Mouse (Mus musculus): ENCODE data around the gene Adipor2. TPM values are rescaled to one million over a fixed set of nuclear protein-coding genes. Genes with fewer than 3 reads are reported as not detected.
"Not testable (repeated sequence)": the region's sequence is repeated elsewhere in the genome, so short reads cannot be mapped to it uniquely, and the experiment has no call there.

Gene Adipor2
- total RNA-seq (2021): 10 to 100 TPM; 37.7 to 44.4 TPM
- long read RNA-seq, experiment 1, transcript Adipor2-202 (8 exons, 3,489 nt): major isoform, 6 of 29 reads
- long read RNA-seq, experiment 1, partial matches to known transcripts: 2 of 29 reads
- long read RNA-seq, experiment 1, other reads (novel, unspliced or antisense): 21 of 29 reads
- long read RNA-seq, experiment 2, transcript Adipor2-202 (8 exons, 3,489 nt): major isoform, 8 of 24 reads
- long read RNA-seq, experiment 2, partial matches to known transcripts: 0 of 24 reads
- long read RNA-seq, experiment 2, other reads (novel, unspliced or antisense): 16 of 24 reads

DNA sequence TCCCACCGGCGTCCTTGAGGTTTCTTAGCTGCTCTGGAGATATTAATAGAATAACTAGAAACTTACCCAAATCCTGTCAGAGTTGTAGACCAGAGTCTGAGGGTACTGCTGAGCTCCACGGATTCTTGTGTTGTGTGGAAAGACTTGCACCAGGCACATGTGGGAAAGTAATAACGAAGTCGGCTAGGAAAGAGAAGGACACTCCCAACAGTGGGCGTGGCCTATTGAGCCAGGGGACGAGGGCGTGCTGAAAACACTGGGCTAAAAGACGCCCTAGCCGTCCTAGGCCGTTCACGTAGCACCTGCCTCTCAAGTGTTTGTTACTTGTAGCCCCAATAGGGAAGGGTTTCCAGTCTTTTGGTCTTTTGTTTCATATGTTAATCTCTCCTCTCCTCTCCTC is at the start of gene Adipor2:
Adipor2 (minus strand) TSS at position 351 of the 400 bp plus-strand sequence.
- no peak for DNase-seq (ENCODE audit: low spot score in 2 of 2)
- intact Hi-C loops (cut with DNase I): no loop called here

DNA sequence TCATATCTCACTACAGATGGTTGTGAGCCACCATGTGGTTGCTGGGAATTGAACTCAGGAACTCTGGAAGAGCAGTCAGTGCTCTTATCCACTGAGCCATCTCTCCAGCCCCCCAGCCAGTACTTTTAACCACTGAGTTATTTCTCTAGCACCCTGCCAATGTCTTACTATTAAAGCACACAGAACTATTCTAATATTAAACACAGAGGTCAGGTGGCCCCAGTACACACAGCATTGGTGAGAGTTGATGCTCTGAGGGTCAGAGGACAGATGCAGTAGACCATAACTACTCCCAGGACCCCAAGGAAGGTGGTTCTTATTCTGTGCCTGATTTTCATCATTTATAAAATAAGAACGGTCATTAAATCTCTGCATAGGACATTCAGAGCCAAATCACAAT is 48.7 kb upstream of the Adipor2 start:
- intact Hi-C loops (cut with DNase I): no loop called here
- no peak for DNase-seq (ENCODE audit: low spot score in 2 of 2)

DNA sequence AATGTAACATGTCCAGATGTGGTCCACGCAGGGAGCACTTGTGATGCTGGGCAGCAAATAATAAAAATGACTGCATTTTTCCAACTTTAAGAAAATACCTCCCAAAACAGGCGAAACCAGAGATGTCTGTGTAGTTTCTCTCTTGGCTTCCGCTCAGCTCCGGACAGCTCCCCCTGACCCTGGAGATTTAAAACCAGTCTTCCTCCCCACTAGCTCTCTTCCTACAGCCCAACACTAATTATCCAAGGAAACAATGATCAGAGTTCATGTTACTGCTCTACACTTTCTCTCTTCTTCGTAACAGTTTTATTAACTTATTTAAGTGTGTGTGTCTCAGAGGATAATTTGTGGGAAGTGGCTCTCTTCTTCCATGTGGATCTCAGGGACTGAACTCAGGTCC is 42.9 kb upstream of the Adipor2 start:
- intact Hi-C loops (cut with DNase I): no loop called here

DNA sequence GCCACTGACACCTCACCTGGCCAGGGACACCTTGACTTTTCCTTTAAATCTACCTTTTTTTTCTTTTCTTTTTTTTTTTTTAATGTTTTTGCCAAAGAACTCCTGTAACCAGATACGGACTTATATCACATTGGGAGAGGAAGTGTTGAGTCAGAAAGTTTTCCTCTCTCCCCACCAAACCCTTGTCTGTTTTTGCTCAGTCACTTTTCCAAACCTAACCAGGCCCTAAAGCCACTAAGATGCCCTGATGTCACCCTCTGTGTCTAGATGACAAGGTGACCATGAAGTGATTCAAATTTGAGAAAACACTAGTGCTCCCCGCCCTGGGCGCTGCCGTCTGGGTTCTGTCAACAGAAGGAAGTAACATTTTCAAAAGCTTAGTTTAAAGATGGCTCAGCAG is 41.5 kb upstream of the Adipor2 start:
- intact Hi-C loops (cut with DNase I): no loop called here
- DNase-seq (ENCODE audit: low spot score in 2 of 2): no peak

More for the DNA sequence above, 42.9 kb upstream of the Adipor2 start:
- no peak for DNase-seq (ENCODE audit: low spot score in 2 of 2)

DNA sequence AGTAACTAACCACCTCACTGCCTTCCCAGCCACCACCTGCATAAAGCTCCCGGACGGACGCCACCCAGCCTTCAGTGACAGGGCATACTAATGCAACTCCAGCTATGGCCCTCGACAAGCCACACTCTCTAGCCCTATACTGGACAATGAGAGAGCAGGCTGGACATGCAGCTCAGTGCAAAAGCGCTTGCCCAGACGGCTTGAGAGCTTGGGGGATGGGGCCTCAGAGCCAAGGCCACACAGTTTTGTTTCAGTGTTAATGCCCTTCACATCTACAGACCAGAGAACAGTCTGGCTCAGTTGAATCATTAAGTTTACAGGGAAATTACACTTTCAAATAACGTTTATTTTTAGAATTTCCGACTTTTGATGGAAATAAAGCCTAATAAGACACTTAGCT is 40.7 kb upstream of the Adipor2 start:
- intact Hi-C loops (cut with DNase I): no loop called here
- DNase-seq (ENCODE audit: low spot score in 2 of 2): no peak

DNA sequence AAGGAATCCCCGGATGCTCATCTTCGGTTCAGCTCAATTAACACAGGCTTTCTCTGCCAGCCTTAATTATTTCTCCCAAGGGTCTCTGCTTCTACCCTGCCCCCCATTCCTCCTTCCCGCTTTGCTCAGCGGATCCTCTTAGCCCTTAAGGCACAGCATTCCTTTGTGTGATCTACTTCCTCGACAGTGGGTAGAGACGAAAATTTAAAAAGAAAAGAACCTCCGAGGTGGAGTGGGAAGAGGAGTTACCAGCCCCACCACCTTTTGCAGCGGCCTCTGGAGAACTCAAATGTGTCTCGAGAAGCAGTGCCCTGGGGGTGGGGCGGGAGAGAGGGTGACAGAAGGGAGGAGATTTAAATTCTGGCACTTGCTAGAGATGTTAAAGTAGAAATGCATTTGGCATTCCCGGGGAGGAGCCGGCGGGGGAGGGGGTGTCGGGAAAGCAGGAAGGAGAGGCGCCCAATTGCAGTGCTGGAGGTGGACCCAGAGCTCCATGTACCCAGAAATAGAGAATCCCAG is 34.5 kb upstream of the Adipor2 start:
- peak; percentile 80 to 92 for DNase-seq (ENCODE audit: low spot score in 2 of 2)
- intact Hi-C loops (cut with DNase I): no loop called here

DNA sequence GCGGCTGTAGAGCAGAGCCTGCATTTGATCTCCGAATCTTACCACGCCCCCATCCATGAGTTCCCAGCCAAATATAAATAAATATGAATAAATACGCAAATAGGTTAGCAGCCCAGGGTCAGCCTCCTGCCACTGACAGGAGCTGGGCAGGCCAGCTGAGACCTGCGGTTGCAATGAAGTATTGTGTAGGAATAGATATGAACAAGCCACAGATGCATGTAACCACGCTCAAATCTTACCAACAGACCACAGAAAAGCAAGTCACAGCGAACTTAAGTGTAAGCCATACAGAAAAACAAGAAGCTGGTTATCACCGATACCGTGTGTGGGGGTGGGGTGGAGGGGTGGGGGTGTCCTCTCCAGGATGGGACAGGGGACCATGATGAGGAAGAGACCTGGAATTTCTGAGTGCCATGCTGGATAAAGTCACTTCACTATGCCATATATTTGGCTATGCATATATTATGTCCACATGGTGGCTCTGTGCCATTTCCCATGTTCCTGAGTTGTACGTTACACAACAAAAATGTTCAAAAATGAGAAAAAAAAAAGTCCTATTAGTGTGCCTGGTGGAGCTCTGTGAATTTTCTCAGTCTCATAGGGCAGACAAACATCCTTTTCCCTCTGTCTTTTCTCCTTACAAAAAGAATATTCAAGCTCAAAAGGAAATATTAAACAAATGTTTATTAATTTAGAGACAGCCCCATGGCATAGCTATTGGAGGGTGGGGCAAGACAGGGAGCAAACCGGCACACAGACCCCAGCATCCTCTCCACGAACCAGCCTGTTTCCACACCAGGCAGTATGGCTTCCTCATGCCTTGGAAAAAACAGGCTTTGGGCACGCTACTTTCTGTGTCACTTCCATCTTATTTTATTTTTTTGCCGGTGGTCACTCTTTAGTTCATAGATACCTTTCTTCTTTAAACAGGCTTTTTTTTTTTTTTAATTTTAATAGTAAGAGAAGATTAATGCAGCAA is 33.8 kb upstream of the Adipor2 start:
- intact Hi-C loops (cut with DNase I): no loop called here
- DNase-seq (ENCODE audit: low spot score in 2 of 2): peak in 1 of 2 experiments; percentile 56

DNA sequence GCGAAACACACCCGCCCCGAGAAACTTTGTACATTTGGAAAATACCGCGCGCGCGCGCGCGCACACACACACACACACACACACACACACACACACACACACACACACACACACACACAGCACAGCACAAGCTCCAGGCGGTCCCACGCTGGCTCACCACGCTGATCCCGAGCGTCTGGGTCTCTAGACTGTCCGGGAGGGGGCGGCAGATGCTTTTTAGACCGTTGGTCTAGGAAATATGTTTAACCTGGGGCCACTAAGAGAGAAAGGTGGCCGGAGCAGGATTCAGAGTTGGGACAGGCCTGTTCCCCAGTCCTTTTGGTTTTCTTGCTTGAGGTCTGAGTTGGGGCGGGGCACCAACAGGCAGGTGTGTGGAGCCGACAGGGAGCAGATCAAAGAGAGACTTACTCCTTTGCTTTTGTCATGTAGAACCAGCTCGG is 31.6 kb upstream of the Adipor2 start:
- DNase-seq (ENCODE audit: low spot score in 2 of 2): no peak
- intact Hi-C loops (cut with DNase I): no loop called here

DNA sequence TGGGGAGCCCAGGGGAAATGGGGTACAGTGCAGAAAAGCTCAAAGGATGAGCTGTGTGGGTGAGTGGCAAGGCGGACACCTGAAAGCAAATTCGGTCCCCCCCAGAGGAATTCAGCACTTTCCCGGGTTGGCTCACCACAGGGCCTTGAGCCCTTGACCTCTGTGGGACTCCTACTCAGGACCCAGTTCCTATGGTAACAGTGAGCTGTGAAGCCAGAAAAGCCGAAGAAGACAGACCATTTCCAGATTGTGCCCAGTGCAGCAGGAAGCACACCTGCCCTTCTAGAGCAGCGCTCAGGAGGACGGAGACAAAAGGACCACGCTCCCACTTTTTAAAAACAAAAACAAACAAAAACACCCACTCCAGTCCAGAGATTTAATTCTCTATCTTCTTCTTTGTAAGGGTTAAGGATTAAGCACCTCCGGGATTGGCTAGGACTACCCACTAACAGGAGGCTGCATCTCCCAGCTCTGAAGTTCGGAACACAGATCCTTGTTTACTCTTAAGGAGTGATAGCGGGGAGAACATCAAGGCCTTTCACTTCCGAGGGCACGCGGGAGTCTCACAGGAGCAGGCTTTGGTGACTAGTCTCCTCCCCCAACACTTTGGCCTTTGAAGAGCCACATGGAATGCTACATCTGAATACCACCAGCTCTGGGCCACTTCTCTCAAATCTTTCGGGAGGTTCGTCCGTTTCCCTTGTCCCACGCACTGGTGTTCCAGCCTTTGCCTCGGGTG is 31.0 kb upstream of the Adipor2 start:
- no peak for DNase-seq (ENCODE audit: low spot score in 2 of 2)
- intact Hi-C loops (cut with DNase I): no loop called here

DNA sequence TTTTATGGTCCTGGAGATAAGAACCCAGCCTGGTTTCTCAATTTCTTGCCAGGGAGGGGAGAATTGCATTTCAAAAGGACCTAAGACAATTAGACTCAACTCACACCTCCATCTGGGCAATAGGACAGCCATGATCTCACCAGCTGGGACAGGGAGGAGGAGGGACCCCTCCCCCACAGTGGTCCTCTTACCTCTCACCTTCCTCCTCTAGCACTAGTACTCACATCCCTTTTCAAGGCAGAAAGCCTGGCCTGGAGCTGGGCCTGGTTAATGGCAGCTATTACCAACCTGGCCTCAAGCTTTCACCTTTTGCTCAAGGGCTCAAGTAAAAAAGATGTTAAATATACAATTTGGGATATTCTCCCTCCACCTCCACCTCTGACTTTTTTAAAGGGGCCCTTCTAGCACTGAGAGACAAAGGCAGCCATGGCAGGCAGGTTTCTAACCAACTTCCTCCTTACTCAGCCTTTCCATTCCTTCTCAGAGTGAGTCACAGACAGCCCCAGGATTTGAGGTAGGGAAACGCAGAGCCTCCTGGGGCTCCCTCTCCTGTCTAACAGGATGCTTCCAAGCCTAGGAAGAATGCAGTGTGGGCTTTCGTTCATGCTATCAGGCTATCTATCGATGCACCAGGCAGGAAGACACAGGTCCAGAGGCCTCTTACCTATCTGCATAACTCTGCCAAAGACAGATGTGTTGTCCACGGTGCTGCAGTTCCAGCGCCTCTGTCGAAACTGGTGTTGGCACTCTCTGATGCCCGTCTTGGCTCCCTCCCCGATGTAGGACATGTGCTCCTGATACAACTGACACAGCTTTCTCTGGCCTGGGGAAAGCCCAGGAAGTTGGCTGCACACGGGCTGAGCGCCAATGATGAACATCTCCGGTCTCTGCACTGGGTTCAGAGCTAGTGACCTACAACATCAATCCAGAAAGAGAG is 28.4 kb upstream of the Adipor2 start:
- no peak for DNase-seq (ENCODE audit: low spot score in 2 of 2)
- intact Hi-C loops (cut with DNase I): no loop called here

DNA sequence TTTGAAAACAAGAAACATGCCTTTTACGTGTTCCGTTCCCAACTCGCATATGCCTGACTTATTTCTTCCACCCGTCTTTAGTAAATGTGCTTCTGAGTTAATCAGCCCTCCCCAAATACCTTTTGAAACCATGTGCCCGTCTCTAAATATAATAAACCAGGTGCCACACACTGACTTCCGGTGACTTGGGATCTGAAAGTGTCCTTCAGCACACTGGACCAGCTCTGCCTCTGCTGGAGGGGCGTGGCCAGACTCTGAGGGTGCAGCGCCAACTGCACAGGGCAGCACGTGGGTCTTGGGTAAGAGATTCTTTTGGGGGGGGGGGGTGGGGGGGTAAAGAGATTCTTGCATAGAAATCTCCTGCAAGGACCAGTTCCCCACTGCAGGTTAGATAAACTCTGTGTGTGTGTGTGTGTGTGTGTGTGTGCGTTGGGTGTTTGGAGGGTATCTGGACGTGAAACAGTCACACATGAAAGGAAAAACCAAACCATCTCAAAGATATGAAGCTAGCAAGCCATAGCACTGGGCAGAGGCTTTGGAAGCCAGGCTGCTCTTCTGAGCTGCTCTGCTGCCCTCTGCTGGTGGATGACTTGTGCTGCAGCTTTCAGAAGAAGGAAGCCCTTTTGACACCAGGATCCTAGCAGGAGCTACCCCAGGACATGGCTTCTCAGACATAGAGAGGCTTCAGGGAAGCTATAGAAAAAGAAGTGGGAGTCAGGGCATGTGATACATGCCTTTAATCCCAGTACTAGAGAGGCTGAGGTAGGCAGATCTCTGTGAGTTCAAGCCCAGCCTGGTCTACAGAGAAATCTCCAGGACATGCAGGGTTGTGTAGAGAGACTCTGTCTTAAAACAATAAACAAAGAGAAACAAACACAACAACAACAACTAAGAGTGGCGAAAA is 26.5 kb upstream of the Adipor2 start:
- peak; percentile 82 to 83 for DNase-seq (ENCODE audit: low spot score in 2 of 2)
- intact Hi-C loops (cut with DNase I): no loop called here

DNA sequence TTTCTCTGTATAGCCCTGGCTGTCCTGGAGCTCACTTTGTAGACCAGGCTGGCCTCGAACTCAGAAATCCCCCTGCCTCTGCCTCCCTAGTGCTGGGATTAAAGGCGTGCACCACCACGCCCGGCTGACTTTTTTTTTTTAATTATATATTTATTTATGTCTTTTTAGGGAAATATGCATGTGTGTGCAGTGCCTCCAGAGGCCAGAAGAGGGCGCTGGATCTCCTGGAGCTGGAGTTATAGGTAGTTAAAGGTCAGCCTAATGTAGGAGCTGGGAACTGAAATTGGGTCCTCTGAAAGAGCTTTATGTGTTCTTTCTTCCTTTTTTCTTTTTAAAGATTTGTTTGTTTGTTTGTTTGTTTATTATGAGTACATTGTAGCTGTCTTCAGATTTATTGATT is 25.2 kb upstream of the Adipor2 start:
- DNase-seq (ENCODE audit: low spot score in 2 of 2); intact Hi-C loops (cut with DNase I): not testable (repeated sequence)

DNA sequence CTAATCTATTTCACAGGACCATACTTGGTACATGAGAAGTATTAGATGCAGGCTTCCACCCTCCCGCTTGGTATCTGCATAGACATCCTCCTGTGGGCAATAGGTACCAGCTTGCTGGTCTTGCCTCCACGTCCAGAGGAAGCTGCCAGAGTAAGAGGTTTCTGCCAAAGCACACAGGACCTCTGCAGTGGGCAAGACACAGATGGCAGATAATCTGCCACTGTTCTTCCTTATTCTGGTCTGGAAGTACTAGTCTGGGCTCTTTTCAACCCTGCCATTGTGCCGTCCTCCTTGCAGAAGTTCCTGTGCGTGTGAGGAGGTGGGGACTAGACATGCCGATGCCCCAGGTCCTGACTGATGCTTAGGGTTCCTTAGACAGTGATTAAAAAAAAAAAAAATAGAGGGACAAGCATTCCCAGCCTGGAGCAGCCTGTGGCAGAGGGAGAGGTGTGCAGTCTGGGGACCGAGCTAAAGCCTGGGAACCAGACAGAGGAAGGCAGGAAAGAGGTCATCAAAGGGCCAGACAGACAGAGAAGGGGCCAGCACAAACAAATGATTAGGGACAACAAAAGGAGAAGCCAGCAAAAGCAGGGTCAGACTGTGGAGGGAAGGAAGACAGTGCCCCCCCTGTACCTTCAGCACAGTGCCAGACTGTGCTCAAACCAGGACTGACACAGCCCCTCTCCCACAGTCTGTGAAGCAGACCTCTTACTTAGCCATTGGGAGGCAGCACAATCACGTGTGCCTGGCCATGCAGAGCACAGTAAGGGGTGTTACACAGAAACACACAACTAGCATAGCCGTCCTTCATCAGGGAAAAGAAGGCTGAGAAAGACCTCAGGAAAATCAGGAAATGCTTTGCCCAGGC is 20.6 kb upstream of the Adipor2 start:
- no peak for DNase-seq (ENCODE audit: low spot score in 2 of 2)
- intact Hi-C loops (cut with DNase I): loop anchor here (10.0 kb wide), 1 partner anchor 313 kb away; no protein-coding TSS in a partner anchor

DNA sequence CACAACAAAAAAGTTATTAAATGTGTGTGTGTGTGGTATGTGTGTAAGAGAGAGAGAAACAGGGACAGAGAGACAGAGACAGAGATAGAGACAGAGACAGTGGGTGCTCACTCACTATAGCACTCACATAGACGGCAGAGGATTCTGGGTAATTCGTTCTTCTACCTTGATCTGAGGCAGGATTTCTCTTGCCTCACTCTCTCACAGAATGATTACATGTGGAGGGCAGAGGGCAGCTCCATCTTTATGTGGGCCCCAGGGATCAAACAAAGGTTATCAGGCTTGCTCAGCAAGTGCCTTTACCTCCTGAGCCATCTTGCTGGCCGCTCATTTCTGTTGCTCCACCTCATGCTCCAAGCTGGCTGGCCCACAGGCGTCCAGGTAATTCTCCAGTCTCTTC is 16.9 kb upstream of the Adipor2 start:
- intact Hi-C loops (cut with DNase I): loop anchor here (5.0 to 10.0 kb wide), 2 partner anchors 82 to 310 kb away; no protein-coding TSS in a partner anchor
- DNase-seq (ENCODE audit: low spot score in 2 of 2): no peak

DNA sequence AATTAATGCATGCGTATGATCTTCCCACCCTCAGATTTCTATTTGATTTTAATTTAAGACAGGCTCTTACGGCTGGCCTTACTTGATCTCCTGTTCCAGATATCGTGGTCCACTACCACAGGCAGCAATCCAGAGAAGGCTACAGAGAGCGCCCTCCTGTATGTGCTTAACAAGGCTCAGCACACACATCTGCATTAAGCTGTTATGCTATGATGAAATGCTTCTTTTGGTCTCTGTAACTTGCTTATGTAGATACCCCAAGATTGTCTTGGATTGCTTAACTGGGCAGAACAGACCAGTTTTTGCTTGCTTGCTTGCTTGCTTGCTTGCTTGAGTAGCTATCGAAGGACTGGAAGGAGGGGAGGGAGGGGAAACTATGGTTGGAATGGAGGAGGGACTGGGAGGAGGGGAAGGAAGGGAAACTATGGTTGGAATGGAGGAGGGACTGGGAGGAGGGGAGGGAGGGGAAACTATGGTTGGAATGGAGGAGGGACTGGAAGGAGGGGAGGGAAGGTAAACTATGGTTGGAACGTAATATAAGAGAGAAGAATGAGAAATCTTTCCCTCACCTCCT is 14.3 kb upstream of the Adipor2 start:
- no peak for DNase-seq (ENCODE audit: low spot score in 2 of 2)
- intact Hi-C loops (cut with DNase I): loop anchor here (5.0 to 10.0 kb wide), 2 partner anchors 80 to 307 kb away; no protein-coding TSS in a partner anchor

DNA sequence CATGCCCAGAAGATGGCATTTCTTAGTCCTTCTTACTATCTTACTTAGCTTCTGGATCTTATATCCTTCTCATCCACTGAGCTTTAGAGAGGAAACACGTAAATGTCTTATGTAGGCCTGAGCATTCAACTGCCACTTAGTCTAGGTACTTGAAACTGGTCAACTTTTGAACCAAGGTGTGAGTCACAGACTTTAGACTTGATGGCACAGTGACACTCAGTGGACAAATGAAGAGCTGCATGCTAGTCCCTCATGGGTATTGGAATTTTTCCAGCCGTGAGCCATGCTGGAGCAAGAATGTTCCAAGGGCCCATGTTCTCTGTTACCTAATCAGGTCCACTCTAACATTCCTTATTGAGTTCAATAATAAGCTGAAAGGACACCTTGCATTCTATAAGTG is 13.0 kb upstream of the Adipor2 start:
- intact Hi-C loops (cut with DNase I): loop anchor here (1.0 to 10.0 kb wide), 3 partner anchors 78 to 306 kb away; no protein-coding TSS in a partner anchor
- peak; percentile 50 to 71 for DNase-seq (ENCODE audit: low spot score in 2 of 2)
